Mouse (Mus musculus) spleen, adult 10 weeks (tissue): Measurements from ENCODE around the gene Cage1. TPM values are rescaled to one million over a fixed set of nuclear protein-coding genes. Genes with fewer than 3 reads are reported as not detected.

Experiments used
- polyA plus RNA-seq: library from polyadenylated mRNA; stranded (reverse); fragments of 350-450 nt; fragmentation: Illumina TruSeq; extraction: RNeasy Lipid Tissue Mini Kit (QIAGEN cat#74804); gene quantifications from one replicate; pipeline ENCODE4 v1.2.3, GENCODE M21; 2015; ENCODE audit warnings: low replicate concordance; ENCODE audit not compliant: insufficient read depth

Cage1 gene
- 1.9 TPM for polyA plus RNA-seq

DNA sequence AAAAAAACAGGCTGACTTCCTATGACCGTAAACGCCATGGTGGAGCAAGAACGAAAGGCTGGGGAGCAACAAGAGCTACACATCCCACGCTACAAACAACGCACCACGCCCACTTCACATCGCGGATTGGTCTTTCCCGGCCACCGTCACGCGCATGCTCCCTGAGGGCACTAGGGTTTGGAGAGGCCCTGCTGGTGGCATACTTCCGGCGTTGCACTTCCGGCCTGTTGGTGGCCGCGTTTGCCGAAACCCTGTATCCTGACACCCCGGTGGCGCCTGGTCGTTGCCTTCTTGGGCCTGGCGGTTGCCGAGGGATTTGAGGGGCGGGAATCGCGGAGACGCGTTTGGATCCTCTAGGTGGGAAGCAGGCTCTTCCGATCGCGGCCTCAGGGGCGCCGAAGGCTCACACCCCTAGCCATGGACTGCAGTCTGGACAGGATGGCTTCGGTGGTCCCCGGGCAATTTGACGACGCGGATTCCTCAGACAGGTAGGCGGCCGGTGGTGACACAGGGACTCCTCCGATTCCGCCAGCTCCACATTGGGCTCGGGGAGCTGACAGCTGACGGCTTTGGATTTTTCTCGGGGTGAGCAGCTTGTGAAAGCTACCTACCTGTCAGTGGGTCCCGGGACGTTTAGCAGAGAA, at the start of gene Cage1:
TSS of gene Cage1 (minus strand) at position 26 of the 644 bp plus-strand sequence.

GRCm38 (mm10) chr13:38036343-38037043, 376 bp downstream of the Cage1 start, which contains the start of gene Riok1:
Gene Riok1, plus strand, starts transcription at chr13:38036995.

DNA sequence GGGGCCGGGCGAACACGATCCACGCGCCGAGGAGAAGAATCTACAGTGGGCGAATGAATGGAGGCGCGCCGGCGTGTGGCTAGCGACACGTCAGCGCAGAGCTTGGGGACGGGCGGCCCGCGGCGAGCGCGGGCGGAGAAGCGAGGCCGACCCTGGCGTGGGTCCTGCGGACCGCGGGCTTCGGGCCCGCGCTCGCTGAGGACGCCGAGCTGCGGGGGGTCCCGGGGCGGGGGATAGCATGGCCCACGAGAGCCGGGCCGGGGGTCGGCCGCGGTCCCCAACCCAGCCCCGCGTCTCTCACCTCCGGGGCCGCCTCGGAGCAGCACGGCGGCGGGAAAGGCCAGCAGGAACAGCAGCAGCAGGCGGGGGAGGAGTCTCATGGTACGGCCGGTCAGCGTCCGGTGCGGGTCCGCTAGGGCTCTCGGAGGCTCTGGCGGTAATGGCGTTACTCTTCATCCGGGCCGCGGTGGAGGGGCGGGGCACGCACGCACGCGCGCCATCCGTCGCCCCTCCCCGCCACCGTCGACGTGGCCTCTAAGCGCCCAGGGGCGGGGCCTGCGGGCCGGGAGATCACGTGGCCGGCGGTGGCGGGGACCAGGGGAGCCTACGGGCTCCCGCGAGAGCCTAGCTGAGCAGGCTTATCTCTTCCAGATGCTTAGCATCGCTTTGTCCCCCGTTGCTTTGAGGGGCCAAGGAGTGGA, 43.0 kb downstream of the Cage1 start, which contains the start of gene Ssr1:
TSS of gene Ssr1 (minus strand) at position 514 of the 701 bp plus-strand sequence.

Other genes with a start within 250 kb of the Cage1 start
- gene Ssr1, start 42.9 kb downstream of the Cage1 start, polyA plus RNA-seq: 89.9 TPM
- 63.1 TPM for gene Riok1, start 74 bp downstream of the Cage1 start, polyA plus RNA-seq
- 0.11 TPM for gene Dsp, start 114.2 kb upstream of the Cage1 start, polyA plus RNA-seq
- gene Snrnp48, start 167.9 kb upstream of the Cage1 start, polyA plus RNA-seq: 99.6 TPM